Mouse (Mus musculus): ENCODE results near the gene Sec14l5. TPM values are rescaled to one million over a fixed set of nuclear protein-coding genes. Genes with fewer than 3 reads are reported as not detected.

Gene Sec14l5
- polyA plus RNA-seq (2014; fragmentation: Nextera tagmentation; extraction: Ambion mirVana): 0.35 and 0.48 TPM in 2 replicates

DNA sequence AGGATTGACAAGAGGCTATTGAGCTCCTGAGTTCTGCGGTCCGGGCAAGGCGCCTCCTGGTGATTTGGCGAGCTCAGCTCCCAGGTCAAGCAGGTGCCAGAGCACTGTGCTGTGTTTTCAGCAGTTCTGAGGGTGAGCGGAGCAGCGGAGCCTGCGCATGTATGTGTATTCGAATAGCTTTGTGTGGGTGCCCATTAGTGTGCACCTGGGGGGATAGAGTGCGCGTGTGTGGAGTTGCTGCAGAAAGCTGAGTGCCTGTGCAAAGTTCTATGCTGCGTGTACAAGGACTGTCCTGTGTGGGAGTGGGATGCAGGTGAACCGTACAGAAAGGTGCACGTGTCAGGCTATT is at the start of gene Sec14l5:
Gene Sec14l5 (plus strand): TSS at position 73 of the 349 bp plus-strand sequence.
- Histone ChIP-seq H3K27me3 (ENCODE audit: control insufficient read depth, insufficient read depth, low read length) (no peaks in the 10 kb centered on the region; the same call in 1 of the 2 replicates), H3K36me3 (replicated peaks; ENCODE audit: control insufficient read depth, insufficient read depth) (no peaks in the 10 kb centered on the region), H3K4me2 (replicated peaks) (peak within 1 kb of the TSS; percentile 59), H3K4me1 (replicated peaks; ENCODE audit: control insufficient read depth, insufficient read depth, low read length) (no peaks in the 10 kb centered on the region; the same call in 1 of the 2 replicates), H3K4me3 (replicated peaks; ENCODE audit: low read length) (peak within 1 kb of the TSS; percentile 31), H3K9ac (peak within 1 kb of the TSS; percentile 44; the same call in 1 of the 2 replicates), H3K27ac (no peak within 1 kb of the TSS), H3K9me3 (ENCODE audit: control insufficient read depth, low read length) (no peaks in the 10 kb centered on the region)
- WGBS: 14% methylated on average over 13 of the region's 13 CpGs
- DNase-seq (ENCODE audit: low spot score) (no peak), ATAC-seq (ENCODE audit: low FRiP score) (peak; percentile 55; the same call in 1 of the 2 replicates)

DNA sequence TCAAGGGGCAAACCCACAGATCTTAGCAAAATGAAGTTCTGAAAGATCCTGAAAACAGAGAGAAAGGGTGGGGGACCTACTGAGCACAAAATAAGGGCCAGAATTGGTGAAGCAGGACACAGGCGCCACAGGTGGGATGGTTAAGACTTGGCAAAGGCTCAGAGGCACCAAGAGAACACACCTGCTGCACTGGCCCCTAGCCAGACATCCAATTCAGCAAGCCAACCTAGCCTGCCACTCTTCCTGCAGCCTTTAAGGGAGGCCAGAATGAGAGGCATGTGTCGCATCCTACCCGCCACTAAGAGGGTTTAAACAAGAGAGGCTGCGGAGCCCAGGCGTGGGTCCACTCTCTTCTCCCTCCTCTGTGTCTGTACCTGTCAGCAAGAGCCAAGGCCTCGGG is 45.9 kb upstream of the Sec14l5 start:
- DNase-seq (ENCODE audit: low spot score) (no peak), ATAC-seq (ENCODE audit: low FRiP score) (no peak)
- Histone ChIP-seq H3K4me3 (replicated peaks; ENCODE audit: low read length) (no peak overlapping the region), H3K4me1 (replicated peaks; ENCODE audit: control insufficient read depth, insufficient read depth, low read length) (no peaks in the 10 kb centered on the region), H3K9me3 (ENCODE audit: control insufficient read depth, low read length) (no peaks in the 10 kb centered on the region), H3K27me3 (ENCODE audit: control insufficient read depth, insufficient read depth, low read length) (no peaks in the 10 kb centered on the region), H3K36me3 (replicated peaks; ENCODE audit: control insufficient read depth, insufficient read depth) (no peaks in the 10 kb centered on the region), H3K27ac (no peak overlapping the region), H3K4me2 (replicated peaks) (no peak overlapping the region), H3K9ac (no peak overlapping the region)
- 79% methylated on average over 6 of the region's 6 CpGs for WGBS

DNA sequence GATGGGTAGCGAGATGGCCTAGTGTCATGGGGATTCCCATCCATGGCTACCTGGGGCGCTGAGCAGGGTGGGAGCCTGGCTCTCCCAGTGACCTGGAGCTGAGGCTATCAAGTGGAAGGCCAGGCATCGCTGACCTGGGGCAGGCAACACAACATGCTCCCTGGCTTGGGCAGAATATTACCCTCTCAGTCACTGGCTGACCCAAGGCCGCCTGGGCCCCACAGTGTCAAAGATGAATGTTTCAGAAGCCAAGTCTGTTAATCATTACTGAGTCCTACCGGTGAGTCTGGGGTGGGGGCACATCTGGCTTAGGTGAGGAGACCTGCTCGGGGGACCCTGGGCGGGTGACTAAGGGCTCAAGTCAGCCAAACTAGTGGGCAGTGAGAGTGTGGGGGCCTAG is 37.0 kb upstream of the Sec14l5 start:
- Histone ChIP-seq H3K4me2 (replicated peaks) (no peak overlapping the region), H3K9me3 (ENCODE audit: control insufficient read depth, low read length) (no peaks in the 10 kb centered on the region), H3K36me3 (replicated peaks; ENCODE audit: control insufficient read depth, insufficient read depth) (no peaks in the 10 kb centered on the region), H3K4me1 (replicated peaks; ENCODE audit: control insufficient read depth, insufficient read depth, low read length) (no peaks in the 10 kb centered on the region), H3K9ac (no peak overlapping the region), H3K27me3 (ENCODE audit: control insufficient read depth, insufficient read depth, low read length) (no peaks in the 10 kb centered on the region), H3K27ac (no peak overlapping the region), H3K4me3 (replicated peaks; ENCODE audit: low read length) (no peak overlapping the region)
- WGBS: 75% methylated on average over 7 of the region's 7 CpGs
- ATAC-seq (ENCODE audit: low FRiP score) (no peak), DNase-seq (ENCODE audit: low spot score) (no peak)

DNA sequence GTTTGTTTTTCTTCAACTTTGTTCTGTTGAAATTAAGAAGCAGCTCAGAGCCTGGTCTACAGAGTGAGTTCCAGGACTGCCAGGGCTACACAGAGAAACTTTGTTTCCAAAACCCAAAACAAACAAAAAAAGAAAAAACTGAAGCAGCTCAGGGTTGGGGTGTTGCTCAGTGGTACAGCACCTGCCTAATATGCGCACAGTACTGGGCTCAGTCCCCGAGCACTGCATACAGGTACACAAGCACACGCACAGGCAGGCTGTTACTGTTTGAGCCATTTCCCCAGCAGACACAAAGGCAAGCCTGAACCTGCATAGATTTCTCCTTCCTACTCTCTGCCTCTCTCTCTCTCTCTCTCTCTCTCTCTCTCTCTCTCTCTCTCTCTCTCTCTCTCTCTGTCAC is 35.9 kb upstream of the Sec14l5 start:
- no peaks in the 10 kb centered on the region for H3K4me1 ChIP-seq (replicated peaks; ENCODE audit: control insufficient read depth, insufficient read depth, low read length)
- DNase-seq (ENCODE audit: low spot score): no peak
- 85% methylated on average over 3 of the region's 3 CpGs for WGBS
- H3K27ac ChIP-seq: no peak overlapping the region
- no peak overlapping the region for H3K4me3 ChIP-seq (replicated peaks; ENCODE audit: low read length)
- H3K27me3 ChIP-seq (ENCODE audit: control insufficient read depth, insufficient read depth, low read length): no peaks in the 10 kb centered on the region
- no peaks in the 10 kb centered on the region for H3K9me3 ChIP-seq (ENCODE audit: control insufficient read depth, low read length)
- no peak overlapping the region for H3K9ac ChIP-seq
- H3K4me2 ChIP-seq (replicated peaks): no peak overlapping the region
- H3K36me3 ChIP-seq (replicated peaks; ENCODE audit: control insufficient read depth, insufficient read depth): no peaks in the 10 kb centered on the region
- no peak for ATAC-seq (ENCODE audit: low FRiP score)

DNA sequence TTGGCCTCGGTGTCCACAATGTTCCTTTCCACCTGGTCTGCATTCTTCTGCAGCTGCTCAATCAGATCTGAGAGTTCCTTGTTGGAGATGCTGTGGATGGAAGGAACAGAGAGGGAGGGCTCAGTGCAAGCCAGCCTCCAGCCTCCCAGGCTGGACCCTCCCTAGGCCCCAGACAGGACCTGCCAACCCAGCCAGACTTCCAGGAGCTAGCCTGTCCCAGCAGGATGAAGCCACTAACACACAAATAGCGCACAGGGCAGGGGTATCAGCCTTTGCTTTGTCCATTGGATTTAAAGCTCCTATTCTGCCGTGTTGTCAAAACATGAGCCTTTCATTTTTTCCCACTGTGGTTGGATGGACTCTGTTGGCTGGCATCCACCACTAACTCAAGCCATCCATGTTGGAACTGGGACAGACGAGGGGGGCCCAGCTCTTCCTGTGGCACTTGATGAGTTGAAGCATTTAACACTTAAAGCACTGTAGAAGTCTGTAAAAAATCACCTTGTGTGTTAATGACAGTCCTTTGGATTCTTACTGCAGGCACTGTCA is 33.8 kb upstream of the Sec14l5 start:
- WGBS: 78% methylated on average over 4 of the region's 4 CpGs
- no peaks in the 10 kb centered on the region for H3K4me1 ChIP-seq (replicated peaks; ENCODE audit: control insufficient read depth, insufficient read depth, low read length)
- H3K27ac ChIP-seq: no peak overlapping the region
- H3K27me3 ChIP-seq (ENCODE audit: control insufficient read depth, insufficient read depth, low read length): no peaks in the 10 kb centered on the region
- no peaks in the 10 kb centered on the region for H3K9me3 ChIP-seq (ENCODE audit: control insufficient read depth, low read length)
- H3K4me3 ChIP-seq (replicated peaks; ENCODE audit: low read length): no peak overlapping the region
- ATAC-seq (ENCODE audit: low FRiP score) (no peak), DNase-seq (ENCODE audit: low spot score) (no peak)
- no peaks in the 10 kb centered on the region for H3K36me3 ChIP-seq (replicated peaks; ENCODE audit: control insufficient read depth, insufficient read depth)
- no peak overlapping the region for H3K9ac ChIP-seq
- H3K4me2 ChIP-seq (replicated peaks): no peak overlapping the region

DNA sequence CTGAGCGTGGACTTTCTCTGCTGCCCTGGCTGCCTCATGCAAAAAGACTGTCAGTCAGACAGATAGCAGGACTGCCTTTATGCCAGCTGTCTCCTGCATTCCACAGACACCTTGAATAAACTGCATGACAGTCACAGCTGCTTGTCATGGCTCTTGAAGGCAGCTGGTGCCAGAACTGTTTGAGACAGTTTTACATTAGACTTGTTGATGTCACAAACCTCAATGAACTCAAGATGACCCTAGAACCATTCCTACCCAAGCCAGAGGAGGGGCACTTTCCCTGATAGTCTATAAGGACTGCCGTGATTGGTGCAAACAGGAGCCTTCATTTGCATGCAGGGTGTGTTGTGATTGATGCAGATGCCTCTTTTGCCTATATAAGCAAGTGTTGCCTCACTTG is 33.3 kb upstream of the Sec14l5 start:
- H3K27me3 ChIP-seq (ENCODE audit: control insufficient read depth, insufficient read depth, low read length): no peaks in the 10 kb centered on the region
- H3K4me1 ChIP-seq (replicated peaks; ENCODE audit: control insufficient read depth, insufficient read depth, low read length): no peaks in the 10 kb centered on the region
- ATAC-seq (ENCODE audit: low FRiP score): no peak
- no peaks in the 10 kb centered on the region for H3K9me3 ChIP-seq (ENCODE audit: control insufficient read depth, low read length)
- no peaks in the 10 kb centered on the region for H3K36me3 ChIP-seq (replicated peaks; ENCODE audit: control insufficient read depth, insufficient read depth)
- no peak overlapping the region for H3K4me2 ChIP-seq (replicated peaks)
- 76% methylated on average over 2 of the region's 2 CpGs for WGBS
- no peak for DNase-seq (ENCODE audit: low spot score)
- H3K9ac ChIP-seq: no peak overlapping the region
- no peak overlapping the region for H3K4me3 ChIP-seq (replicated peaks; ENCODE audit: low read length)
- H3K27ac ChIP-seq: no peak overlapping the region

DNA sequence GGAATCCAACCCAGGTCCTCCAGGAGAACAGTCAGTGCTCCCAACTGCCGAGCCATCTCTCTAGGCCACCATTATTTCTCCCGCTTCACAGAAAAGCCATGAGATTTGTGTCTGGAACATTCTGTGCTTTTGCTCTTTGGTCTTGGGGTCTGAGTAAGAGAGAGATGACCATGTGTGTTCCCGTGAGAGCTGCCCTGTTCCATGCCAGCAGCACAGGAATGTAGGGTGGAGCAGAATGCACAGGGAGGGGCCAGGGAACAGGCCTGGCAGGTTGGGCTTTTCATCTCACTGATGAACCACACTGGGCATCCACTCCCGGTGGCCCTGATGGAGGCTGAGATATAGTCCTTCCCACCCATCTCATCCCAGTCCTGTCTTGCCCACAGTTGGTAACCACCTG is 27.5 kb upstream of the Sec14l5 start:
- Histone ChIP-seq H3K9me3 (ENCODE audit: control insufficient read depth, low read length) (no peaks in the 10 kb centered on the region), H3K27ac (no peak overlapping the region), H3K9ac (no peak overlapping the region), H3K4me1 (replicated peaks; ENCODE audit: control insufficient read depth, insufficient read depth, low read length) (no peaks in the 10 kb centered on the region), H3K4me2 (replicated peaks) (no peak overlapping the region), H3K36me3 (replicated peaks; ENCODE audit: control insufficient read depth, insufficient read depth) (no peaks in the 10 kb centered on the region), H3K4me3 (replicated peaks; ENCODE audit: low read length) (no peak overlapping the region), H3K27me3 (ENCODE audit: control insufficient read depth, insufficient read depth, low read length) (0 out of 2 replicates have a peak, but pooled peaks cover 4% of the 10 kb centered on the region)
- no peak for ATAC-seq (ENCODE audit: low FRiP score)
- 81% methylated on average over 4 of the region's 4 CpGs for WGBS
- DNase-seq (ENCODE audit: low spot score): no peak

DNA sequence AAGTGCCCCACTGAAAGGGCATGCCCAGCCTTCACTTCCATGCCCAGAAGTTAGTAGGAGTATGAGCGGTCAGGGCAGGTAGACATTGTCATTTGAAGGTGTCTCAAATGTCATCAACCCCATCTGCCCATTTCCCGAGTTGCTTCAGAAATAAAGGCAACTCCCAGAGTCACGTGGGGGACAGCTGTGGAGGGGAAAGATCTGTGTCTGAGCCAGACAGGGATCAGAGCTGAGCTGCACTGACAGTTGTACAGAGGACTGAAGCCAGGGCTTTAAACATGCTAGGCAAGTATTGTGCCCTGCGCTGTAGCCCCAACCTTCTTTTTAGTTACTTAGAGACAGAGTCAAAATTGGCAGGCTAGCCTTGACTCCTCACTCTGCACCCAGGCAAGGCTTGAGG is 27.1 kb upstream of the Sec14l5 start:
- Histone ChIP-seq H3K27ac (no peak overlapping the region), H3K4me1 (replicated peaks; ENCODE audit: control insufficient read depth, insufficient read depth, low read length) (no peaks in the 10 kb centered on the region), H3K9me3 (ENCODE audit: control insufficient read depth, low read length) (no peaks in the 10 kb centered on the region), H3K9ac (no peak overlapping the region), H3K4me2 (replicated peaks) (no peak overlapping the region), H3K4me3 (replicated peaks; ENCODE audit: low read length) (no peak overlapping the region), H3K36me3 (replicated peaks; ENCODE audit: control insufficient read depth, insufficient read depth) (no peaks in the 10 kb centered on the region), H3K27me3 (ENCODE audit: control insufficient read depth, insufficient read depth, low read length) (0 out of 2 replicates have a peak, but pooled peaks cover 4% of the 10 kb centered on the region)
- WGBS: 91% methylated on average over 4 of the region's 4 CpGs
- ATAC-seq (ENCODE audit: low FRiP score) (no peak), DNase-seq (ENCODE audit: low spot score) (no peak)

DNA sequence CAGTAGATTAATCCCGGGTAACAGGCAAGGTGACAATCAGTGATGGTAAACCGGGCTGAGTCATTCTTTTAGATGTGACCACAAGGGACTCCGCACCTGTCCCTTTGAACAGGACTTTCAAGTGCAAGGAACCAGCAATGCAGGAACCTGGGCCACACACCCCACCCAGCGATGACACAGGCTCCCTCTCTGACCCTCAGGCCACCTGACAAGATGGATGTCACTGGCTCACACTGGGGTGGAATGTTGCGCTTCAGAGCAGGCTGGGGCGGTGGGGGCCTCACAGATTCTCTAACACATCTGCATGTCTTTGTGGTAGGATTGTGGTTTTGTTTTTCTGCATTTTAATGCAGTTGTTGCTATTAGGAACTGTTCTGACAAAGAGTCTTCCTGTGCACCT is 23.4 kb upstream of the Sec14l5 start:
- no peaks in the 10 kb centered on the region for H3K9me3 ChIP-seq (ENCODE audit: control insufficient read depth, low read length)
- no peak overlapping the region for H3K27ac ChIP-seq
- H3K9ac ChIP-seq: no peak overlapping the region
- 78% methylated on average over 6 of the region's 6 CpGs for WGBS
- no peaks in the 10 kb centered on the region for H3K36me3 ChIP-seq (replicated peaks; ENCODE audit: control insufficient read depth, insufficient read depth)
- H3K4me1 ChIP-seq (replicated peaks; ENCODE audit: control insufficient read depth, insufficient read depth, low read length): no peaks in the 10 kb centered on the region
- H3K4me3 ChIP-seq (replicated peaks; ENCODE audit: low read length): no peak overlapping the region
- no peak for DNase-seq (ENCODE audit: low spot score)
- no peak for ATAC-seq (ENCODE audit: low FRiP score)
- H3K4me2 ChIP-seq (replicated peaks): no peak overlapping the region
- 0 out of 2 replicates have a peak, but pooled peaks cover 4% of the 10 kb centered on the region for H3K27me3 ChIP-seq (ENCODE audit: control insufficient read depth, insufficient read depth, low read length)

DNA sequence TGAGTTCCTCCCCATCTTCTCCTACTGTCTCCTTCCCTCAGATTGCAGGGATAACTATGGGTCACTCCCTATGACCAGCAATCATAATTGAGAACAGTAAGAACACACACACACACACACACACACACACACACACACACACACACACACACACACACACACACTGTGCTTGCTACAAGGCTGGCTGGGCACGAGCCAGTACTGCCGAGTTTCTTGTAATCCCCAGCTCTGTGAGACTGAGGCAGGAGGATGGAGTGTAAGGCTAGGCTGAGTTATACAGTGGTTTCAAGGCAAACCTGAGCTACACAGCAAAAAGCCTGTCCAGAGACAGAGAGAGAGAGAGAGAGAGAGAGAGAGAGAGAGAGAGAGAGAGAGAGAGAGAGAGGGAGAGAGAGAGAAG is 16.7 kb upstream of the Sec14l5 start:
- Histone ChIP-seq H3K4me2 (replicated peaks) (no peak overlapping the region), H3K4me1 (replicated peaks; ENCODE audit: control insufficient read depth, insufficient read depth, low read length) (no peaks in the 10 kb centered on the region), H3K36me3 (replicated peaks; ENCODE audit: control insufficient read depth, insufficient read depth) (no peaks in the 10 kb centered on the region), H3K9me3 (ENCODE audit: control insufficient read depth, low read length) (no peaks in the 10 kb centered on the region), H3K27me3 (ENCODE audit: control insufficient read depth, insufficient read depth, low read length) (peaks cover 61% of the 10 kb centered on the region), H3K27ac (no peak overlapping the region), H3K9ac (no peak overlapping the region), H3K4me3 (replicated peaks; ENCODE audit: low read length) (no peak overlapping the region)
- WGBS: 56% methylated on average over 2 of the region's 2 CpGs
- DNase-seq (ENCODE audit: low spot score) (no peak), ATAC-seq (ENCODE audit: low FRiP score) (no peak)
